Mouse (Mus musculus) embryo, embryonic 11 days (tissue): ENCODE measurements at regions not wholly inside any gene's neighbourhood (a gene's known extent, or its start where the extent isn't known, plus 50 kb on each side); places are given as distances from the start of the nearest gene placed in this dataset.
"Not testable (repeated sequence)": the region's sequence is repeated elsewhere in the genome, so short reads cannot be mapped to it uniquely, and the experiment has no call there.

Experiments used
- DNase-seq: peaks from one replicate; pipeline ENCODE4 v3.0.0-alpha.2; 2015

DNA sequence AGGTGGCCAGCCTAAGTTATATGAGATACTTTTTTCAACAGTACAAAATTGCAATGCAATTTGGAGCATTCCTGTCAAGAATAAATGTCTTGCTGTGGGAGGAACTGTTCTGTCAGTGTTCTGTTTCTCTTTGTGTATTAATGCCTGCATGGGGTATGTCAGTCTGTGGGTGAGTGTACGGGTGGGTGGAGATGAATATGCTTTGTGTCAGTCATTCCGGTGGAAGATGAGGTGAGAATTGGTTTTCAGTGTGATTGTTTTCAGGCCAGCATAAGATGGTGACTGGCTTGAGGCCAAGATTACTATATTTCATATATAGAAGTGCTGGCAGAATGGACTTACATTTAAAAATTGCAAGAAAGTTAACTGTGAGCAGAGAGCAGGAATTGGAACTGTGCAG lies 184.0 kb downstream of the Frk start:
- no peak for DNase-seq

DNA sequence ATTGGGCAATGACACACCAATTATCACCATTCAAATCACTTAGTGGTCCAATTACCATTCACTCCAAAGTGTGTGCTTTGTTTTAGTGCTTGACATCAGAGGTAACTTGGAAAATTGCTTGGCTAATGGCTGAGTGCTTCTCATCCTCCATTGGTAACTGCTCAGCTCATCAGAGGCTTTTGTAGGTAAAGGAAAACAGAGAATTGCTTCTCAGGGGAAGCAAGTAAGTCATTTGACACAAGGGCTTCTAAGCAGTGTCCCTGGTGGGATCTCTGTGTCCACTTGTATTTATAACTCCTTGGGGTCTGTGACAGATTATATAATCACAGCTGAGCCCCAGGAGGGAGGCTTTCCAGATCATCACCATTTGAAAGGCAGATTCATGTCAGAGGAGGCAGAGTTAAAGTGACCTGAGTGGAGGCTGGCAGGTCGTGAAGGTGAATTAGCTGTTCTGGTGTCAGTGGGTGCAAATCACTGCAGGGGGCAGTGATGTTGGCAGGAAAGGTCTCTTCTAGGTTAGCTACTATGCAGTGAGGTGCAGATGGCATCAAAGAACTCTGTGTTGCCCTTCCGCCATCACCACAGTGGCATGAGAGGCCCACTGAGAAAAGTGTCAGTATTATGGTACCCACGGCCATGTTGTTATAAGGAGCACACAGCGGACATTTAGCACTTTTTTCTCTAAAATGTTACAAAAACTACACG lies 184.7 kb downstream of the Frk start:
- peak; percentile 1 for DNase-seq

DNA sequence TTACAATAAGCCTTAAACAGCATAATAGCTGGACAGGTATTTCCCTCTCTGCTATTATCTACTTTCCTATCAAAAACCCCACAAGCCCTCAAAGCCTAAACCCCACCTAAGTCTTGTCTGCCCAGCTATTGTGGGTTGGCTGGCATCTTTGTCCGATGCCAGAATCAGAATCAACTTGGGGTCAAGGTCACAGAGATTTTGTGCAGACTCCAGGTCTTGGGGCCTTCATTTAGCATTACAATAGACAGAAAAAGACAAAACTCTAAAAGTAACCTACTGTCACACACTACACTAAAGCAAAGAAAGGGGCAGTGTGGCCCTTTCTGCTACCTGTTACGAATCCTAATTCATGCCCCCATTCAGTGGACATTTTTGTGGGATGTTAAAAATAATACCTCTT lies 188.6 kb downstream of the Frk start:
- DNase-seq: no peak

DNA sequence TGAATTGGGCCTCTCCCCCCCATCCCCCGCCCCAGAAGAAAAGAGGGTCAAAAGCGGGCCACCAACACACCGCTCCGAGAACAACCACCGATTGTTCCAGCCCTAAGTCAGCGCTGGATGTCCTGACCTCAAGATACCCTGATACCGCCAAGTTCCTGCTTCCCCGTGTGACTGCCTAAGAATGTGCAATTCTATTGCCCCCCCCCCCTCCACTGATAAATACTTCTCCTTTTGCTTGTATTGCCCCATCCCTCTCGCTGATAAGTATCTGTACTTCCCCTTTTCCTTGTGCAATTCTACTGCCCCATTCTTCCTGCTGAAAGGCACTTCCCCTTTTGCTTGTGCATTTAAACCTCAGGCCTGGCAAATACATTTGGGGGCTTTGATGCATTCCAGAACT lies 216.2 kb downstream of the Frk start:
- DNase-seq: not testable (repeated sequence)

DNA sequence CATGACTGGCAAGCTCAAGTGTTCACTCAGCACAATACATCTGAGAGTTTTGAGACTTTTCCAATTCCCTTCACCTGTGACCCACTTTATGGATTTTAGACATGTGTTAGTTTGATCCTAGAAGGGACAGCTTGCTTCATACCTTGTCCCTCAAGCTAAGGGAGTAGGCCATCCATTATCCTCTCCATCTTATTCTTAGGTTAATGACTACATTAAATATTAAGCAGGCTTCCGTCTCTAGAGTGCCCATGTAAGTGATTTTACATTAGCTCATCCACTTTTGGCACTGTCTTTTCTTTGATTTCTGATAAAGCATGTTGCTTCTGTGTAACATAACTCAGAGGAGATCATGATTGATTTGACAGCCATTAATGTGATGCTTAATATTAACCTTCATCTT lies 218.8 kb downstream of the Frk start:
- no peak for DNase-seq

DNA sequence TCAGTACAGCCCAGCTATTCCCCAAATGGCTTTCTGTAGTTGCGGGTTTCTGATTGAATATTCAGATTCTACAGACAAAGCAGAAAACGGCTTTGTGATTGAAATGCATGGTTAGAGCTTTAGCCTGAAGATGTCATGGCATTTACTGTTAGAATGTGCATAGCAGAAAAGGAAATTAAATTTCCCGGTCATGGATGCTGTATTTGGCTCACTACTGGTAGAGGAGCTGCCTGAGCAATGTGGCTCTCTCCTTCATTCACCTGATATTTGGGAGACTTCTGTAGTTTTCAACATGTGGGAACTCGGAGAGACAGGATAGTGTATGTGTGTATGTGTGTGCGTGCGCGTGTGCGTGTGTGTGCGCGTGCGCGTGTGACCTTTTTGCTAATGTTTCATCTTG lies 222.2 kb downstream of the Frk start:
- no peak for DNase-seq

DNA sequence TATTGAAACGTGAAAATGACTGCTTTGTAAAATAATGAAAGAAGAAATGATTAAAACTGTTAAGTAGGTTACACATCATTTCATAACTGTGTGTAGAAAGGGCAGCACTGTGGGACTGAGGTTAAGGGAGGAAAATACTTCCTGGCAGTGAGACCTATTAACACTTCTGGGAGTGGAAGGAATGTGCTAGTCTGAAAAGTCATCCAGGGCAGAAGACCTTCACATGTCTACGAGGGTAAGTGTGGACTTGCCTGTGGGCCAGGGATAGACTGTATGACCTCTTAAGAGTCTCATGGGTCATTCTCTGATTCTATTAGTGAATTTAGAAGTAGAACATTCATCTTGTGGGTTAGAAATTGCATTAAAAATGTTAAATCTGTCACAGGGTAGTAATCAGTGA lies 248.1 kb downstream of the Frk start:
- DNase-seq: no peak

DNA sequence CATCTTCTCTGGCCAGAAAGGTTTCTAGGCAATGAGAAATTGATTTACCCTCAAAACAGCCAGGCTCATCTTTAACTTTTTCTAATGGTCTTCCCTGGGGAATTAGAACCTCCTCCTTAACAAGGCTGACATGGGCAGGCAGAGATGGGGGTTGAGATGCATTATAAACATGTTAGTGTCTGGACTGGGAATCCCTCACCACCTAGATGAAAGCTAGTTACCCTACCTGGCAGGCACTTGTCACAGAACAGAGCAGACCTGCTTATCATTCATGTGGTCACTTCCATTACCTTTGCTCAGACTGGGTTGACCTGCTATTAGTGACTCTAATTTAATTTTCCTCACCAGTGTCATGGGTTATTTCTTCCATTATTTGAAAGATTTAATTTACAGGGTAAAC lies 279.2 kb downstream of the Frk start:
- DNase-seq: no peak

DNA sequence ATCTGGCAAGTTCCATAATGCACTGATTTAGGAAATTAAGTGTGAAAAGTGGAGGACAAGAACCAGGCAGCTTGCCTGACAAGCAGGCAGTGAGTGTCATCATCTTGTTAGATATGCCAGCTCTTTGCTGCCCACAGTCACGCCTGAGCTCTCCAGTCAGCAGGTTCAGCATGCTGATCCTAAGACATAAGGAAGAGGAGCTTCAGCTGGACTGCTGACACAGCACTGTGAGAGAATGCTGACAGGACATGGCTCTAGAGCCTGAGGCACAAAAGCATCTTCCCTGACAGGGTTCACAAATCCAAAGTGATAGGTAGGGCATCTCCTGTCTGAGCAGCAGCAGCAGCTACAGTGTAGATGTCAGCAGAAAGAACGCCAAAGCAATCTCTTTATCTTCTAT lies 308.9 kb downstream of the Frk start:
- no peak for DNase-seq

DNA sequence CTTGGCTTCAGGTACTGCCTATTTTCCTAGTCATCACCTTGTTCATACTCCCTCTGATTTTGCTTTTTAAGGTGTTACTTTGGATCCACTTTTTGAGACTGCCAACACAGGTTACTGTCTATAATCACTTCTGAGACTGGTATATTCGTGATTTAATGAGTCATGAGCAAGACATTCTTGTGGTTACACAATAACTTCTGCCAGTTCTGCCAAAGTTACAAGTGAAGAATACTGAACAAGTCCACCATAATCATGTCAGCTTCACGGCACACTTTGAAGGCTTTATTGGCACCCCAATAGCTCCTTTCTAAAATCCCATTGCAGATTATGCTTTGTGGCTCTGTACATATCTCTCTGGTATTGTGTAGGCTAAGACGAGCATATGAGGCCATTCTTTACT lies 327.9 kb downstream of the Frk start:
- DNase-seq: no peak

DNA sequence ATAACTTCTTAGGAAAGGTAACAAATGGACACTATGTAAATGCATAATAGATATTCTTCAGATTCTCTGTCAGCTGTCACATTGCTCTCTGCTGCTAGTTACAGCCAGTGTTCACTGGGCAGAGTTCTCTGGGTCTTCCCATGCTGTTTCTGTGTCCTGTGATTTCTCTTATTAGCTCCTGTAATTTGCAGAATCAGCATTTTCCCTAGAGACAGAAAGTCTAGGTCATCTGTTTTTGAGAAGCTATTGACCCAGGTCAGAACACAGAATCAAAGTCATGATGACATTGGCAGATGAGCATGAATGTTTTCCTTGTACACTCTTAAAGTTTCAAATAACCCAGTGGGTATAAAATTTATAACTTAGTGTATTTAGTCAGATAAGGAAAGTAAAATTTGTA lies 340.9 kb downstream of the Frk start:
- DNase-seq: no peak

DNA sequence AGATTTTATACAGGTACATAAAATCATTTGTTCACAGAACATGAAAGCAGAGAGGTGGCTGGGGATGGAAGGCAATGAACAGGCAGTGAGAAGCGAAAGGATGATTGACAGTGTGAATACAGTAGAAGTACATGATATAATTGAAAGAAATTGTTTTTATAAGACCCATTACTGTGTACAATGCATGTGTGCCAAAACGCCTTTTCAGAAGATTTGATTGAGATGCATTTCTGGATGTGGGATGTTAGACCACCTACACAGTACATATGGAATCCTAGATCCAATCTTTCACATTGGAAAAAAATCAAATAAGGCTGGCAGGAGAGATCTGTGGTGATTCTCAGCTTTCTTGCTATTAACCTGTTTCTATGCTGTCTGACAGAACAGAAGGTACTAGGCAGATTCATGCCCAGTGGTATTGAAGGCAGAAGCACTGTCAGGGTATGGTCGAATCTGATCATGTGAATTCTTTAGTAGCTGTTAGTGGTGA lies 358.9 kb downstream of the Frk start:
- DNase-seq: no peak

DNA sequence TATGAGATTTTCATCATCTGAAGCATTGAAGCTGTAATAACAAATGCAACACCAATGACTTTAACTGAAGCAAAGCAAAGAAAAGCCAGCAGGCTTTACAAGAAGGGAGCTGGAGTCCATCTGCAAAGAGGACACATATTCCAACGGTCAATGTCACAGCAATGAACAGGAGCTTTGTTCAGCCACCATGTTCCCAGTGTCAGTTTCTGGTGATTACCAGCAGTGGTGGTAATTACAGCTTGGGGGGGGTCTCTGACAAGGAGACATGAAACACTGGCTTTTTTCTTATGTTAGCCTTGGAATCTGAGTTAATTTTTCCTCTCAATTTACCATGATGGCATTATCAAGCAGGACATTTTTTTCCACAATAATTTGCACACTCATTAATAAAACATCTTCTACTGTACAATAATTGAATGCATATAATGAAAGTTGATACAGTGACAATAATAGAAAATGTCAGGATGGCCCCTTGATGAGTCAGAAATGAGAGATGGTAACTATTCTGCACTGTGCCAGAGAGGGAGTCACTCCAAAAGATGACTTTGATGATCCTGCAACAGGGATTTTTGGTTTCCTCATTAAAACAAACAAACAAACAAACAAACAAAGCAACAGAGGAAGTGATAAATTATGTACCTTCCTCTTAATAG lies 373.4 kb downstream of the Frk start:
- no peak for DNase-seq

DNA sequence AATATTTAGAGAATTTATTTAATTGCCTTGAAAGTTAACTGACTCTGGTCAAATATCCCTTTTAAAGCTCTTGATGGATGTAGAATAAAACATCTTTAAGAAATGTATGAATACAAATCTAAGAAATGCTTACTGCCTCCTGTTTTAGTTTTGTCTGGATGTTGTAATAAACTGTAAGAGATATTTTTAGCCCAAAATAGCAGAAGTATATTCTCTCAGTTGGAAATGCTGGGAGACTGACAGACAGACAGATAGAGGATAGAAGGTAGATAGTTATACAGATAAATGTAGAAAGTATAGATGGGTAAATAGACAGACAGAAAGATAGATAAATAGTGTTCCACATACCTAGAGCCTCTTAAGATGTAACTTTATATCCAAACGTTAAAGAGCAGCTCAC lies 379.5 kb downstream of the Frk start:
- DNase-seq: no peak

DNA sequence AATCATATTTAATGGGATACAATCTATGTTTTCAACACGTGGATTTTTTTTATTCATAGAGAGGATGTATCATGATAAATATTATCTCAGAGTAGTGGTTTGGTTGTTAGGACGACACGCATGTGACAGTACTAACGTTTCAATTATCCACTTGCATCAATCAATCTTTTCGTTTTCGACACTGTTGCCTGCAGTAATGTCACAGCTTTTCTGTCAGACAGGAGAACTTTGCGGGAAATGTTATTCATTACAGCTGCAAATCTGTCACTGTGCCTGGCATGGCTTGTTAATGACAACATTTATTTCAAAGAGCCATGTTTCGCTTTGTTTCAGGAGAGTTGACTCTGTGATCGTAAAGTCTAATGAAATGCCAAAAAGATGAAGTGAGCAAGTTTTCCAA lies 388.7 kb downstream of the Frk start:
- DNase-seq: peak; percentile 12

DNA sequence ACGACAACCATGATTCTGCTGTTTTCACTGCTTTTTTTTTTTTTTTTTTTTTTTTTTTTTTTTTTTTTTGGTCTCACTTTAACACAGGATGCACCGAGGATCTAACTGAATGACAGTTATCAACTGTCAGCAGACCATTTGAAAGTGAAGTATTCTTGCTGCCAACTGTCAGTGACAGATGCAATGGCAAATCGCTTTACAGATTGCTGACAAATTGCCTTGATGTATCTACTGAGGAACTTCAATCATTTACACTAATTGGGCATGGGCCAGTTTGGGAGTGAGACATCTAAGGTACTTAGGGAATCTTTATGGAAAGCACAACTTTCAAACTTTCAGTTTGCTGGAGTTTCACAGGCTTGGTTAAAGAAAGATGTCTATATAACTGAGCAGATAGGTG lies 395.3 kb downstream of the Frk start:
- no peak for DNase-seq

DNA sequence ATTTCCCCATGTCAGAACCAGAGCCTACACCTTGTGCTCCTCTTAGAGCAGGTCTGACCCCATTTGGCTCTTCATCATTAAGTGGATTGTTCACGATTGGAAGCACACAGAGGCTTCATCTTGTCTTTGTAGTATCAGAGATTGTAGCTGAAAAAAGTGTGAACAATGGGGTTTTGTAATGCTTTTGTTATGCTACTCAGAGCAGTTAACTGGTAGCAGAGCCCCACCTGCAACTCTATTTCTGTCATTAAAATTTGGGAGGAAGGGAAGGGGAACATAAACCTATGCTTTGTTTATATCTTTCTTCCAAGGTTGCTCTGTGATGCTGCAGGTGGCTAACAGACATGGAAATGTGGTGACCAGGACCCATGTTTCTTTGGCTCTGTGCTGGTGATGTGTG lies 404.4 kb downstream of the Frk start:
- no peak for DNase-seq

DNA sequence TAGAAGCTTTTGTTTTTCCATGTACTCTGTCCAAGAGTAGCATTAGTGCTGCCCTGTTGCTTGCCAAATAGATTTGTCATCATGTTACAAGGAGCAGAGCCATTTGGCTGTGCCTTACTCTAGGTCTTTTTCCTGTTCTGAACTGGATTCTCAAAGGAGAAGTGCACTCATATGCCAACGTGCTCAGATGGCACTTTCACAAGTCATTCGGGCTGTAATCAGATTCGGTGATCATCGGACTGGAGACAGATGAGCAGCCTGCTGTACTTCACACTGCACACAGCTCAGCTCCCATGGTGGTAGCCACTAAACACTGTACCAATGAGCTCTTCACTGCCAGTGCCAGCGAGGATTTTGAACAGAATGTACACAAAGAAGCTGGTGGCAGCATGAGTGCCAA lies 421.1 kb downstream of the Frk start:
- no peak for DNase-seq

DNA sequence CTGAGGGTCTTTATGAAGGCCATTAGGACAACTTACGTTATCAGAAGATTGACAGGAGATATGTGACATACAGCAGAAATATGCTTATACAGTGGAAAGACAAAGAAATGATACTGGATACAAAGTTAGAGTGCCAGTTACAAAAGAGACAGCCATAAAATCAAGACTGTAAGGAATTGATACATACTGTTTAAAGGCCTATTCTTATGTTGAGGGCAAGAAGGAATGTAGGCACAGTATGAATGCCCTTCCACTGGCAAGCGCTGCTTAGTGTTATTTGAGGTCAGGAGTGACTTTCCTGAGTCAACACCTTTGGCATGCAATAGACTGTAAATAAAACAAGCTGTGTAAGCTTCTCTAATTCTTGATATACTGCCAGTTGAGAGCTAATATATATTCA lies 421.5 kb downstream of the Frk start:
- DNase-seq: no peak

DNA sequence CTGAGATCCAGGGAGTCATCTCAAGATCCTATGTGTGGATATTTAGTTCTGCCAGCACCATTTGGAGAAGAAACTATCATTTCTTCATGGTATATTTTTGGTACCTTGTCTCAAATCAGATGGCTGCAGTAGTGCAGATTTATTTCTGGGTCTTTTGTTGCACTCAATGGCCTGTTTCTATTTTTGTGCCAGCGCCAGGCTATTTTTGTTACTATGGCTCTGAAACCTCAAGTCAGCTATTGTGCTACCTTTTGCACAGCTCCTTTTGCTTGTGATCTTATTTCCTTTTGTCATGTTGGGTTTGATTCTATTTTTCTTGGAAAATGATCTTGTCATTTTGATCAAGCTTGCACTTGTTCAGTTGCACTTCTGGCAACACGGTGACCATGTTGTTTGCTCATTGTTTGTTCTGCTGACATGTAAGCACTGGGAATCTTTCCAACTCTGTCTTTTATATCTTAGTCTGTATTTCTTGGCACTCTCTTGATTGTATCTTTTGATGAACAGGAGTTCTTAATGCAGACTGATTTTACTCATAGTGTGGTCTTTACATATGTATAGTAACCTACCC lies 429.0 kb downstream of the Frk start:
- no peak for DNase-seq
